Mouse (Mus musculus): ENCODE measurements at regions not wholly inside any gene's neighbourhood (a gene's known extent, or its start where the extent isn't known, plus 50 kb on each side); places are given as distances from the start of the nearest gene placed in this dataset.
A peak's percentile ranks its signal among the peaks of the same experiment; 100 is the strongest.

- no peak for DNase-seq (ENCODE audit: inconsistent age in 2 of 2, low spot score in 1 of 2)
Observed at GRCm38 (mm10) chr4:73051511-73051910, 199.1 kb upstream of the Aldoart1 start.

DNA sequence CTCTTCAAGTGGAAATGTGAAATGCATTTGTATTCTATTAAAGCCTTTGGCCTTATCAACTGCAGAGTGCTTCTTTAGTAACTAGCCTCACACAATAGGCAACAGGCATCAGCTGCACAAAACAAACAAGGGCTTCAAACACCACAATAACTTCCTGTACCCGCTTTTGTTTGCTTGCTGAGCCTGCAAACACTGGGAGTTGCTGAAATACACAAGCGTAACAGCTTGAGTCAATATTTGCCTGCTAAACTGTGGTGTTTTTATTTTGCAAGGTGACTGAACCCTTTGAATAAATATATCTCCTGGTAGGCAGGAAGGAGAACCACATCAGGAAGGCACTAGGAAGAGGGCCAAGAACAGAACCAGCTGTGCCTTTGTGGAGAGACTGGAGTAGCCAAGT lies 195.4 kb upstream of the Aldoart1 start:
- DNase-seq (ENCODE audit: inconsistent age in 2 of 2, low spot score in 1 of 2), result no peak

GRCm38 (mm10) chr4:73044356-73044755 lies 191.9 kb upstream of the Aldoart1 start:
- peak in 1 of 2 experiments; percentile 56 for DNase-seq (ENCODE audit: inconsistent age in 2 of 2, low spot score in 1 of 2)

DNA sequence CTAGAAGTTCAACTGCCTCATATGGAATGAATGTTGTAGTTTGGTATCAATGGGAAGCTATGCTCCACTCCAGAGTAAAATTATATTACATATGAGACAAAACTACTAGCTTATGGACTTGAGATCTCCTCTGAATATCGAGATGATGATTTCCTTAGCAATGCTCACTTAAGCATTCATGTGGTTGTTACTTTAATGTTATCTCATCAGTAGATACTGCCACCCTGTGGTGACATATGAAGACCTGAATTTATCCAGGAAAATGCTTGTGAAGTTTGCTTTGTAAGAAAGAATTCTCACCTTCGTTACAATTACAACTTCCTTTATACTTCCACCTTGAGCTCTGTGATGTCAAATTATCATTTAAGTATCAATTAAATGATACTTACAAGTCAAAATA lies 190.2 kb upstream of the Aldoart1 start:
- DNase-seq (ENCODE audit: inconsistent age in 2 of 2, low spot score in 1 of 2), result peak in 1 of 2 experiments; percentile 38

DNA sequence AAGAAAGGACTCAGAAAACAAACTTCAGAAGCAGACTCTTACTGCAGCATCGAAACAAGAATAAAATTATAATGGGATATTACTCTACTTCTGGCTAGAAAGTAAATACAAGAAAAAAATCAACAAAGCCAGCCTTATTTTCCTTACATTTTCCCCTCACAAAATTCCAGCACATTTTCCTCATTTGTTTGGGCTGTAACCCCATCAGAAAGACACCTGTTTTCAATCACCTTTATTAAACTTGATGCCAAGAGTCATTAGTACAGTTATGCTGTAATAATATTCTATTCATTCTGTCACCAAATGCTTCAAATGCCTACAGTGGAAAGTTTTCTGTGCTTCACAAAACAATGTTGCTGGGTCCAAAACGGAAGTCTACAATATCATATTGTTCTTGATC lies 189.1 kb upstream of the Aldoart1 start:
- DNase-seq (ENCODE audit: inconsistent age in 2 of 2, low spot score in 1 of 2), result no peak

DNA sequence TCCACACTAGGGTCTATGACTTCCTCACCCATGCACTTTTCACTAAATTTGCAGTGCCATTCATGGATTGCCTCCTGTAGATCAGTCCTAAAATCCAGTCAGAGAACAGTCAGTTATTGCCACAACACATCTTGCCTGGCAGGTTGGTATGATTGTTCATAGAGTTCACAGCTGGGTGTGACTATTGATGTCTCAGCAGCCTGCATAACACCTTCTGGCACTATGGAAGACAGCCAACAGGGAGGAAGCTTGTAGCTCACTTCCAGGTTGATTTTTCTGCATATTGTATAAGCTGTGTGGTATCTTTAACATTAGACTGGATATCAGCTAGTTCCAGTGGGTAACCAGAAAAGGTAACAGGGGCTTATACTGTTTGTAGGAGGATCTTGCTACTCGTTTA lies 145.3 kb upstream of the Aldoart1 start:
- no peak for DNase-seq (ENCODE audit: inconsistent age in 2 of 2, low spot score in 1 of 2)

- DNase-seq (ENCODE audit: inconsistent age in 2 of 2, low spot score in 1 of 2), result no peak
Observed at GRCm38 (mm10) chr4:72996102-72996501, 143.7 kb upstream of the Aldoart1 start.

DNA sequence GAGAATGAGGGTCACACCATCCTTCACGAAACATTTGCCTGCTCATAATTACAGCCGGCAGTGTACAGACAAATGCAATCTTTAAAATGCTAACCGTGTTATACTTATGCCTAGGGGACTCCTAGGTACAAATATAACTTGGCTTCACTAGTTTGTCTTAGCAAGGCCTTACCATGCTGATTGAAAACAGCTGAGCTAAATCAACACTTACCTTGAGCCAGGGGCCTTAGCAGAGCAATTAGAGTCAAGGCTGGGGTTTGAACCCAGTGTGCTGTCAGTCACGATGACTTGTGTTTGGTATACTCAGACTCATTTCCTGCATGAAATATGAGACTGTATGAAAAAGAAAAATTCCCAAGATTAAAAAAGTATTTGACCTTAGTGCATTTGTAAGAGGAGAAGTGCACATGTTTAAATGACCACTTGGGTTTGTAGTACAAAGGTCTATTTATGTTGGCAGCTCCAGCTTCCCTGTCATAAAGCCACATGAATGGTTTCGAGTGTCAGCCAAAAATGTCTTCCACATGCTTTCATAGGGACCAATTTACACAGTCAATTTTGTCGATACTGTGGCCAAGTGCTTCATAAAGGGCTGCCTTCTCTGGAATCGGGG lies 94.0 kb upstream of the Aldoart1 start:
- DNase-seq (ENCODE audit: inconsistent age in 2 of 2, low spot score in 1 of 2), result peak in 1 of 2 experiments; percentile 16

DNA sequence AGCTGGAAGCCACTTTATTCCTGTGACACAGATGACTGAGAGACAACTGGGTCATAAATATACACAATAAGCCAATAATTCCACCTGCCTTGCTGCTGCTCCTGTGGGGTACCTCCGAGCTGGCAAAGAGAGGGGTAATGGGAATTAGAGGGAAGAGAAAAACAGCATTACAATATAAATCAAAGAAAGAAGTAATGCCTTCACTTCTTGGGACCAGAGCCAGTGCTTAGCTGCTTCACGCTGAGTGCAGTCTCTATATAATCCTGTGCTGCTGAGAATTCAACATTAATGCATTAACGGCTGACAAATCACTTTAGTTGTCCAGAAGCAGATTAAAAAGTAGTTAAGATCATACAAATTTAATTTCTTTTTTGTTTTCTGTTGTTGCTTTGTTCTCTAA lies 71.0 kb upstream of the Aldoart1 start:
- DNase-seq (ENCODE audit: inconsistent age in 2 of 2, low spot score in 1 of 2), result no peak

DNA sequence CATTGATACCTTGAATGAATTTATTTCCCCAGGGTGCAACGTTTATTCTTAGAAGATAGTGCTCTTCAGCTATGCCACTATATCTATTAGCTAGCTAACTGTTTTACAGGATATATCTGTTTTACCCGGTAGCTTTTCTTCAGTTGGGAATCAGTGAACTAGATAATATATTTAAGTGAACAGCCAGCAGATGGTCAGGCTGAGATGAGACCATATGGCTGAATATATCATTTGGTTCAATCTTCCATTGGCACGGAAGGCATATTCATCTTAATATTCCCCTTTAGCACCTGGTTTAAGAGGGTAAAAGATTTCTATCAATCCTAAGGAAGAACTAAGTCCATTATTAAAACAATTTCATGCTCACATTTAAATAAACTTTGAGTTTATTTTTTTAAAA lies 62.6 kb upstream of the Aldoart1 start:
- DNase-seq (ENCODE audit: inconsistent age in 2 of 2, low spot score in 1 of 2), result no peak

All from adrenal gland, adult (tissue).